Mouse (Mus musculus) spleen, postnatal 10 days (tissue): ENCODE measurements around the gene Vmn2r52.
"Not testable (repeated sequence)": the region's sequence is repeated elsewhere in the genome, so short reads cannot be mapped to it uniquely, and the experiment has no call there.

Experiments used
- DNase-seq, 2 experiments: peaks; one replicate each; pipeline ENCODE4 v3.0.0; 2021 to 2022; ENCODE audit warnings: low spot score in 2 of 2

The Vmn2r52 gene

DNA sequence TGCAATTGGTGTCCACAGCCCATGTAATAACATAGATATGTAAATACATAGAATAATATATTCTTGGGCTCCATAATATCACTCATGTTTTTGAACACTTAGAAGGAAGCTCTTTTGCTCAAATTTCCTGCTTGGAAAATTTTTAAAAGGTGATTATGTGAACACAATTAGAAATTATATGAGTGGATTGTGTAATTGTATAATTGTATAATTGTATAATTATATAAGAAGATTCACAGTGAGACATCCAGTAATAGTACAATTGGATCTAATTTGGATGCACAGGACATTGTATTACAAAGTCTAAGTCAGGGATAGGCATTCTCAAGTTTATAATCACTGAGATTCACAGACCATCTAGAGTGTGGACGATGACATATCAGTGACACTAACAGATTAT is at the start of gene Vmn2r52:
Gene Vmn2r52 (minus strand): TSS at position 101 of the 400 bp plus-strand sequence.
- DNase-seq: no peak

DNA sequence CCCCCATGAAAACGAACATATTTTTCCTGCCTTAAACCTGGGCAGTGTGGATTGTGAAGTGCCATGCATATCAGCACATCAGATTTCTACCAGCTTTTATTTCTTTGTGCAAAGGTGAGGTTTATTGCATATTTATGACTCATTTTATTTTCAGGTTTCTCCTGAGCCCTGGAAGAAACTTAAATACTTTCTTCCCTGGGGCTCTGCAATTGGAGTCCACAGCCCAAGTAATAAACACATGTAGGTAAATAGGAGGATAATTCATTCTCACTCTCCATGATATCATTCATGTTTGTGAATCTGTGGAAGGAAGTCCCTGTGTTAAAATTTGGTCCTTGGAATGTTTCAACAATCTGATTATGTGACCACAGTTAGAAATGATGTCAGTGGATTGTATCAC is 70.7 kb downstream of the Vmn2r52 start, which contains the start of gene Vmn2r51:
Gene Vmn2r51 (minus strand): TSS at position 101 of the 400 bp plus-strand sequence.
- not testable (repeated sequence) for DNase-seq
